Mouse (Mus musculus): ENCODE results near the gene Samd5. TPM values are rescaled to one million over a fixed set of nuclear protein-coding genes. Genes with fewer than 3 reads are reported as not detected.

The Samd5 gene
- polyA plus RNA-seq, 1 experiment from 2014 or later = 4.3 TPM

DNA sequence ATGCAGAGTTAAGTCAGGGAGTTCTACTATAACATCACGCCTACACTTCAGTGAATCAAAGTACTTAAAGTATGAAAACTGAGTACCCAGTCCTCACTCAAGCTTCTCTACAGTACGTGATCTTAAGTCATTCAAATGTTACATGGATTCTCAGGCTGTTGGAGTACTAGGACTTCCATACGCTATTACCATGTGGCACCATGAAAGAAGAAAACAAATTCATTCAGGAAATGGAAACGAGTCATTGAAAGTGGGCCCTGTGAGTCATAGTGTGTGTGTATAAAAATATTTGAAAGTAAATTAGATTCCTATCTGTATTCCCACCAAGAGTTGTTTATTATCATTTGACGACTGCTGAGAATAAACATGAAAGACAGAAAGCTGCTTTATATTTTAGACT lies 71.7 kb downstream of the Samd5 start:
- H3K36me3 ChIP-seq = no peaks in the 10 kb centered on the region
- no peak overlapping the region for H3K4me2 ChIP-seq
- H3K27me3 ChIP-seq = no peaks in the 10 kb centered on the region
- WGBS = 82% methylated on average over 5 of the region's 5 CpGs
- H3K9ac ChIP-seq = no peak overlapping the region
- no peaks in the 10 kb centered on the region for H3K9me3 ChIP-seq
- no peak overlapping the region for H3K27ac ChIP-seq (replicated peaks)
- H3K4me3 ChIP-seq = no peak overlapping the region
- ATAC-seq (ENCODE audit: low FRiP score, low read depth) = no peak
- H3K4me1 ChIP-seq (replicated peaks) = peaks cover 5% of the 10 kb centered on the region; the same call in 1 of the 2 replicates

GRCm38 (mm10) chr10:9602845-9603244 lies 72.2 kb downstream of the Samd5 start:
- Histone ChIP-seq H3K27ac (replicated peaks) (no peak overlapping the region), H3K4me2 (no peak overlapping the region), H3K4me1 (replicated peaks) (peaks cover 5% of the 10 kb centered on the region; the same call in 1 of the 2 replicates), H3K9ac (no peak overlapping the region), H3K4me3 (no peak overlapping the region), H3K36me3 (no peaks in the 10 kb centered on the region), H3K27me3 (no peaks in the 10 kb centered on the region), H3K9me3 (no peaks in the 10 kb centered on the region)
- 78% methylated on average over 5 of the region's 5 CpGs for WGBS
- no peak for ATAC-seq (ENCODE audit: low FRiP score, low read depth)

DNA sequence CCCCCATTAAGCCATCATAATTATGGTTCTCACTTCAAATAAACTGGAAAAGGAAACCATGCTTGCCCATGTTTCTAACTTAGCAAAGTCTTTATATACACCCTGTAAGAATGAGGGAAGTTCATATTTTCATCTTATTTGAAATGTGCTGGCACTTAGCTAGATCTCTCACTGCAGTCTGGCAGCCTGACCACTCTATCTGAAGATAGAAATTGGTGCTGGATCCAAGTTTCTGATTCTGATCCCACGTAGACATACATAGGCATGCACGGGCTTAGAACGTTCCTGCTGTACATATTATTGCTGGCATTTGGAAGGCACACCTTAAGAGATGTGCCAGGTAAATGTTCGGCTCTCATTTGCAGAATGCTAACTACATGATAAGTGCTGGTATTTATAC lies 72.6 kb downstream of the Samd5 start:
- peaks cover 5% of the 10 kb centered on the region; the same call in 1 of the 2 replicates for H3K4me1 ChIP-seq (replicated peaks)
- ATAC-seq (ENCODE audit: low FRiP score, low read depth) = no peak
- H3K9ac ChIP-seq = no peak overlapping the region
- no peaks in the 10 kb centered on the region for H3K27me3 ChIP-seq
- H3K27ac ChIP-seq (replicated peaks) = no peak overlapping the region
- 91% methylated on average over 4 of the region's 4 CpGs for WGBS
- H3K4me3 ChIP-seq = no peak overlapping the region
- no peaks in the 10 kb centered on the region for H3K36me3 ChIP-seq
- H3K4me2 ChIP-seq = no peak overlapping the region
- no peaks in the 10 kb centered on the region for H3K9me3 ChIP-seq

DNA sequence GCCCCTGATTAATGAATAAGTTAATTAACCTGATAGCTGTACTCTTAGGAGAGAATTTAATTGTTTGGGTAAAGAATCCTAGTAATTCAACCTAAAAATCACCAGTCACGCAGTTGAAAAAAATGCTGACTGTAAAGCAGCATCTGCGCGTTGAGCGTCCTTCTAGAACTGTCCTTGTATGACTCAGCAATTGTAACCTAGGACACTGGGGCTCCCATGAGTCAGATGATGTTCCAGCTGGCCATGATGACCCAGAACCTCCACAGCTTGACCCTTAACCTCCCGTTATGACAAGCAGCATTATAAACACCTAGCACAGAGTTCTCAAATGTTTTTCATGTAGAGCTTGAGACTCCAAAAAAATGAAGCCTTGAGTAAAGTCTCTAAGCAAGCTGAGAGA lies 78.8 kb downstream of the Samd5 start:
- H3K9ac ChIP-seq = no peak overlapping the region
- H3K4me1 ChIP-seq (replicated peaks) = no peaks in the 10 kb centered on the region
- H3K4me3 ChIP-seq = no peak overlapping the region
- H3K27me3 ChIP-seq = no peaks in the 10 kb centered on the region
- no peak for ATAC-seq (ENCODE audit: low FRiP score, low read depth)
- no peak overlapping the region for H3K4me2 ChIP-seq
- 79% methylated on average over 5 of the region's 5 CpGs for WGBS
- no peaks in the 10 kb centered on the region for H3K9me3 ChIP-seq
- no peaks in the 10 kb centered on the region for H3K36me3 ChIP-seq
- H3K27ac ChIP-seq (replicated peaks) = no peak overlapping the region

DNA sequence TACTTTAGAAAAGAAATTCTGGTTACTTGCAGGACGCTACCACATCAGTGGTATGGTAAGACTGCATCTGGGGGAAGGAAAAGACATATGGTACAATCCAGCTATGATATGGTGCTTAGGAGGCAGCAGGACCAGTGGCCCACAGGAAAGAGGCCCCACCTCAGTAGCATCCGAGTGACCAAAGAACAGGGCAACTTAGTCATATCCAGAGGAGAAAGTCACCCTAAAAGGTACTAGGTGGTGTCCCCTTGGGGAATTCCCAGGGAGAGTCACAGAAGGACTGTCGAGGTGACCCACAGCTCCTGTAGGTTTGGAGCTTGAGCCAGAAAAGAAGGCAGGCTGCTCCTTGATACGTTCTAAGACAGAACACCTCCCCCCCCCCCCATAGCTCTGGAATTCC lies 80.3 kb downstream of the Samd5 start:
- ATAC-seq (ENCODE audit: low FRiP score, low read depth) = no peak
- no peaks in the 10 kb centered on the region for H3K9me3 ChIP-seq
- no peak overlapping the region for H3K4me3 ChIP-seq
- no peak overlapping the region for H3K27ac ChIP-seq (replicated peaks)
- no peaks in the 10 kb centered on the region for H3K27me3 ChIP-seq
- 85% methylated on average over 4 of the region's 4 CpGs for WGBS
- H3K36me3 ChIP-seq = no peaks in the 10 kb centered on the region
- H3K4me2 ChIP-seq = no peak overlapping the region
- no peaks in the 10 kb centered on the region for H3K4me1 ChIP-seq (replicated peaks)
- H3K9ac ChIP-seq = no peak overlapping the region

DNA sequence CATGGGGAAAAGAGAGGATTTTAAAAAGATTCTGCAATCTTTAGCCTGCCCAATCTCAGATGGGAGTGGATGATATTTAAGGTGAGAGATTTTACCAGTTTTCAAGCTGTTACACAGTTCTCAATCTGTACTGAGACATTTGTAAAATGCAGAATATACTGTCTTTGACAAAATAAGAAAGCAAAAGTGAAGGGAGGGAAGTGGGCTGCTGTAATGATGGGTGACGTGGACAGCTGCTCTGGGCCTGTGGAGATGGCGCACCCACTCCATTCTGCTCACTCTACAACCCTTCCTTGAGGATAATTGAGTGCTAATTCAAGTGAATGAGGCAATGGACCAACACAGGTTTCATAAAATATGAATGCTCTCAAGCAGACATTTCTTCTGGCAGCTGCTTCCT lies 84.4 kb downstream of the Samd5 start:
- H3K4me1 ChIP-seq (replicated peaks) = no peaks in the 10 kb centered on the region
- H3K4me3 ChIP-seq = no peak overlapping the region
- H3K27ac ChIP-seq (replicated peaks) = no peak overlapping the region
- no peak overlapping the region for H3K4me2 ChIP-seq
- no peaks in the 10 kb centered on the region for H3K36me3 ChIP-seq
- no peaks in the 10 kb centered on the region for H3K9me3 ChIP-seq
- 91% methylated on average over 2 of the region's 2 CpGs for WGBS
- H3K27me3 ChIP-seq = no peaks in the 10 kb centered on the region
- ATAC-seq (ENCODE audit: low FRiP score, low read depth) = no peak
- H3K9ac ChIP-seq = no peak overlapping the region

DNA sequence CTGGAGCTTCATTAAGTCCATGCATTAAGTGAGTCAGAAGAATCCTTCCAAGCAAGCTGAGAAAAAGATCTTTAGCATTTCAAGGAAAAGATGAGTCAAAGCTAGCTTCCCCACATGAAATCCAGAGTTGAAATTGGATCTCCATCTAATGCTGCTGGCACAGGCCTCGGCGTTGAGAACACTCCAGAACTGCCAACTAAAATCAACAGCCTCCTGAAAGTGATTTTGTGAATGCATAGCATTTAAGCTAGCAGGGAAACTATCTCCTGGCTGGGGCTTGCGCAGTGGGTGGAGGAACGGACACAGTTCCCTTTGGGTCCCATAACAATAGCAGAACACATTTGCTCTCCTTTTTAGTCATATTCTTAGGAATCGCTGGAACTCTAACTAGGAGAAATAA lies 88.7 kb downstream of the Samd5 start:
- no peak overlapping the region for H3K9ac ChIP-seq
- H3K4me2 ChIP-seq = no peak overlapping the region
- H3K36me3 ChIP-seq = no peaks in the 10 kb centered on the region
- ATAC-seq (ENCODE audit: low FRiP score, low read depth) = no peak
- no peaks in the 10 kb centered on the region for H3K4me1 ChIP-seq (replicated peaks)
- H3K9me3 ChIP-seq = no peaks in the 10 kb centered on the region
- no peak overlapping the region for H3K27ac ChIP-seq (replicated peaks)
- WGBS = 81% methylated on average over 5 of the region's 5 CpGs
- no peaks in the 10 kb centered on the region for H3K27me3 ChIP-seq
- H3K4me3 ChIP-seq = no peak overlapping the region

- 89% methylated on average over 5 of the region's 5 CpGs for WGBS
- ATAC-seq (ENCODE audit: low FRiP score, low read depth) = no peak
Measured at GRCm38 (mm10) chr10:9579374-9579773, 95.6 kb downstream of the Samd5 start.

DNA sequence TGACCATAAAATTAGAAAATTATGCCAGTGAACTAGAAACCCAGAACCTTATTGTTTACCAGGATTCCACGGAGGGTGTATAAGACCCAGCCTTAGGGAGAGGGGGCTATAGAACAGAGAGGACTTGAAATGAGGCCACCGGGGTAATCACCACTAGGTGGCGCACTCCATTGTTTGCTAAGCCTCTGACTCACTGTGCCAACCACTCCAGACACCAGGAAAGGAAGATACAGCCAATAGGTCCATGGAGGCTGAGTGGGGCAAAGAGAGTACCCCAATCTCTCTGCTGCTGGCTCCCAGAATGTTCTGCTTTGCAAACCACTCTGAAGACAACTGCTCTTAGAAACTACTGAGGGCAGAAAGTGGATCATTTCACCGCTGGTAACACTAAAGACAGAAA lies 99.4 kb downstream of the Samd5 start:
- Histone ChIP-seq H3K4me1 (replicated peaks) (no peaks in the 10 kb centered on the region), H3K9ac (no peak overlapping the region), H3K27ac (replicated peaks) (no peak overlapping the region), H3K9me3 (no peaks in the 10 kb centered on the region), H3K4me2 (no peak overlapping the region), H3K36me3 (no peaks in the 10 kb centered on the region), H3K27me3 (no peaks in the 10 kb centered on the region), H3K4me3 (no peak overlapping the region)
- no peak for ATAC-seq (ENCODE audit: low FRiP score, low read depth)
- WGBS = 36% methylated on average over 4 of the region's 4 CpGs

More at GRCm38 (mm10) chr10:9579374-9579773, 95.6 kb downstream of the Samd5 start:
- H3K4me2 ChIP-seq = no peak overlapping the region
- no peaks in the 10 kb centered on the region for H3K27me3 ChIP-seq
- no peak overlapping the region for H3K27ac ChIP-seq (replicated peaks)
- H3K9ac ChIP-seq = no peak overlapping the region
- no peak overlapping the region for H3K4me3 ChIP-seq
- H3K9me3 ChIP-seq = no peaks in the 10 kb centered on the region
- H3K36me3 ChIP-seq = no peaks in the 10 kb centered on the region
- H3K4me1 ChIP-seq (replicated peaks) = no peaks in the 10 kb centered on the region

DNA sequence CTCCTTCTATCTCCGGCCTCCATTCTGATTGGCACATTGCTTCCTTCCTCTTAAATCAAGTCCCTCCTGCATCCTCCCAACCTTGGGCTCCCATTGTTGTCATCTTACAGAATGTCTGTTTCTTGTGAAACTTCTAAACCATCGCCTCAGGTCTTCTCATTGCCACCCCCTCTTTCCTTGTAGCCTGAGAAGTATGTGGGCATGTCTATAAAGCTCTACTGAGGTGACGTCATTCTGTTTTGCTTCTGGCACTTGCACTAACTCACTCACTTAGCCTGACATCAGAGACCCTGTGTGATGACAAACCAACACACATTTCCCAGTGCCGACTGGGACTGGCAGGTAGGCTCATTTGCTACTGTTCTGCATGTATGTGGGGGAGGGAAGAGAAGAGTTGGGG lies 100.9 kb downstream of the Samd5 start:
- Histone ChIP-seq H3K4me3 (no peak overlapping the region), H3K4me2 (no peak overlapping the region), H3K27me3 (no peaks in the 10 kb centered on the region), H3K9ac (no peak overlapping the region), H3K9me3 (no peaks in the 10 kb centered on the region), H3K4me1 (replicated peaks) (peaks cover 7% of the 10 kb centered on the region; the same call in 1 of the 2 replicates), H3K27ac (replicated peaks) (no peak overlapping the region), H3K36me3 (no peaks in the 10 kb centered on the region)
- 92% methylated on average over 4 of the region's 4 CpGs for WGBS
- no peak for ATAC-seq (ENCODE audit: low FRiP score, low read depth)

Other genes with a start within 250 kb of the Samd5 start
- gene Stxbp5, start 225.9 kb upstream of the Samd5 start, polyA plus RNA-seq (2015; fragmentation: Nextera tagmentation; extraction: Ambion mirVana) = 8.9 and 10.5 TPM in 2 replicates